Mouse (Mus musculus): ENCODE data around the gene Rap1gap. TPM values are rescaled to one million over a fixed set of nuclear protein-coding genes. Genes with fewer than 3 reads are reported as not detected.

Gene Rap1gap
- polyA plus RNA-seq, 1 experiment from 2014 or later = 15.6 TPM

DNA sequence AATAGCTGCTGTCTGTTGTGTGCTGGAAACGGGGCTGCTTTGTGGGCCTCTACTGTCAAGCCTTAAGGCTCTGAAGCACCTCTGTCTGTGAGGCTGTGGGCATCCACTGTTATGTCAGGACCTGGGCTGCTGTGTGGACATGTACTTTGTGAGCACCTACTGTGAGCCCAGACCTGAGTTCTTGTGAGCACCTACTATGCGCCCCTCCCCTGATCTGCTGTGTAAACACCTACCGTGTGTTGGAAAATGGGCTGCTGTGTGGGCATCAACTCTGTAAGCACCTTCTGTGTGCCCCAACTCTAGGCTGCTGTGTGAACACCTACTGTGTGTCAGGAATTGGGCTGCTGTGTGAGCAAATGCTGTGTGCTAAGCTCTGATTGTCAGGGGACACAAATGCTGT is 57.7 kb downstream of the Rap1gap start:
- 81% methylated on average over 3 of the region's 3 CpGs for WGBS (ENCODE audit: insufficient replicate concordance)
- TF ChIP-seq CTCF (IDR thresholded peaks at IDR 0.05; ENCODE audit: low read depth) (no peak), EP300 (IDR thresholded peaks at IDR 0.05; ENCODE audit: low read depth) (no peak)
- Histone ChIP-seq H3K4me2 (ENCODE audit: low read depth, low read length) (no peak overlapping the region), H3K9me3 (ENCODE audit: low read length) (no peaks in the 10 kb centered on the region), H3K36me3 (replicated peaks; ENCODE audit: insufficient read depth, low read length) (no peaks in the 10 kb centered on the region), H3K4me3 (ENCODE audit: low read depth, low read length) (no peak overlapping the region), H3K9ac (replicated peaks) (no peak overlapping the region), H3K27ac (ENCODE audit: low read depth) (no peak overlapping the region), H3K4me1 (ENCODE audit: insufficient read depth) (no peaks in the 10 kb centered on the region), H3K27me3 (ENCODE audit: insufficient read depth, low read length) (peaks cover 15% of the 10 kb centered on the region; the same call in 1 of the 2 replicates)
- DNase-seq (no peak), ATAC-seq (no peak)

DNA sequence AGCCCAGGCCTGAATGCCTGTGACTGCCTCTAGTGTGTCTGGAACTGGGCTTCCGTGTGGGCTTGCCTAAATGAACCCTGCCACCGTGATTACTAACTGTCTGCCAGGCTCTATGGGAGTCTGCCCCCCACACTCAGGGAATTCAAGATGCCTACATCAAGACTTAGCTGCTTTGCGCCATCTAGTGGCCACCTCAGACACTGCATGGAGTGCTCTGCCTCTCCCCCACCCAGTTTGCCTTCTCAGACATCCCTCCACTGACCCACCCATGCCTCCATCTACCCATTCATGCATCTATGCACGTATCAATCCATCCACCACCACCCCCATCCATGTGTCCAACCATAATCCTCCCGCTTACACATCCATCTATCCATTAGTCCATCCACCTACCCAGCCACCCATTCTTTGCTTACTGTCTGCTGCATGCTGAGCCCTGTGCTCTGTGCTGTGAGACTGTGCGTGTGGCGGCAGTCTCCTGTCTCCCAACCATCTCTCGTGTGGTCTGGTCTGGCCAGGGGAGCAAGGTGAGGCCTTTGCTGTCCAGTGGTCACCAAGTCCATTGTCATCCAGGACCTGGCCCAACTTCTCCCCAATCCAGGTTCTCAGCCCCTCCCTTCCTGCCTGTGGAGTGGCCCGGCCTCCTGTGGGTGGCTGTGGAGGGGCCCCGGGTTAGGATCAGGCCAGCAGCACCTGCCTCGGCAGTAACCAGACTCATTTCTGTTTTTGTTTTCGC is 58.3 kb downstream of the Rap1gap start:
- TF ChIP-seq CTCF (IDR thresholded peaks at IDR 0.05; ENCODE audit: low read depth) (peak; percentile 96), EP300 (IDR thresholded peaks at IDR 0.05; ENCODE audit: low read depth) (no peak)
- WGBS (ENCODE audit: insufficient replicate concordance) = 16% methylated on average over 12 of the region's 12 CpGs
- no peak overlapping the region for H3K9ac ChIP-seq (replicated peaks)
- H3K4me2 ChIP-seq (ENCODE audit: low read depth, low read length) = peak overlapping the region; percentile 50; the same call in 1 of the 2 replicates
- peaks cover 15% of the 10 kb centered on the region for H3K27me3 ChIP-seq (ENCODE audit: insufficient read depth, low read length)
- DNase-seq (peak; percentile 80), ATAC-seq (no peak)
- no peaks in the 10 kb centered on the region for H3K4me1 ChIP-seq (ENCODE audit: insufficient read depth)
- no peaks in the 10 kb centered on the region for H3K9me3 ChIP-seq (ENCODE audit: low read length)
- no peaks in the 10 kb centered on the region for H3K36me3 ChIP-seq (replicated peaks; ENCODE audit: insufficient read depth, low read length)
- H3K4me3 ChIP-seq (ENCODE audit: low read depth, low read length) = no peak overlapping the region
- no peak overlapping the region for H3K27ac ChIP-seq (ENCODE audit: low read depth)

DNA sequence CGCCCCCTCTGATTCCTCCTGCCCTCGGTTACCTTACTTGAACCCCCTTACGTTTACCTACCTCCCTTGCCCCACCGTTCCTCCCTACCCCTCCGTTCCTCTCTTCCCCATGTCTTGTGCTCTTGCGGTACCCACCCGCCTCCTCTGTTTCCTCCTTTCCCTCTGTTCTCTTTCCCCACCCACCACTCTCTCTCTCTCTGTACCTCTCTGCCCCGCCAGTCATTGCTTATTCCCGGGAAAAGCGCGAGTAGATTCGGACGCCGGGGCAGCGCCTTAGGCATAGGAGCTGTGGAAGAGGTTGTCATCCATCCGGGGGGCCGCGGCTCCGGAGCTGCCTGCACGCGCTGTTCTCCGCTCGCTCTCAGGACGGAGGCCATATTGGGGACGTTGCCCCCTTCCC is 59.0 kb downstream of the Rap1gap start:
- Histone ChIP-seq H3K27ac (ENCODE audit: low read depth) (no peak overlapping the region), H3K9ac (replicated peaks) (no peak overlapping the region), H3K9me3 (ENCODE audit: low read length) (no peaks in the 10 kb centered on the region), H3K4me2 (ENCODE audit: low read depth, low read length) (peak overlapping the region; percentile 50), H3K4me3 (ENCODE audit: low read depth, low read length) (no peak overlapping the region), H3K36me3 (replicated peaks; ENCODE audit: insufficient read depth, low read length) (no peaks in the 10 kb centered on the region), H3K27me3 (ENCODE audit: insufficient read depth, low read length) (peaks cover 18% of the 10 kb centered on the region), H3K4me1 (ENCODE audit: insufficient read depth) (no peaks in the 10 kb centered on the region)
- DNase-seq = no peak
- no peak for TF ChIP-seq EP300 (IDR thresholded peaks at IDR 0.05; ENCODE audit: low read depth)
- no peak for TF ChIP-seq CTCF (IDR thresholded peaks at IDR 0.05; ENCODE audit: low read depth)
- 44% methylated on average over 25 of the region's 25 CpGs for WGBS (ENCODE audit: insufficient replicate concordance)
- no peak for ATAC-seq

DNA sequence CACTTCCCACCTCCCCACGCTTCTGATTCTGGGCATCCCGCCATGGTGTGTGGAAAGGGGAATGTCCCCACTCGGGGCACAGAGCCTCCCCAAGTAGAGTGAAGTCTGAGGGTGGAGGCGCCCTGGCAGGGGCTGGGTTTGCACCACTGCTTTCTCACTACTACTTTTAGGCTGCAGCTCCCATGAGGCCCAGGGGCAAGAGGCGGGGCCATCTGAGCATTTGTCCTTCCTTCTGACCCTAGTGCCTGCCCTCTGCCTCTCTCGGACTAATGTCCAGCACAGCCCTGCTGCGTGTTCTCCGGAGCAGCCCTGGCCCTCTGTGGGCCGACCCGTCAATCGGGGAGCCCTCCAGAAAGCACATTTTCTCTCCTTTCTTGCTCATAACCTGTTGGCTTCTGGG is 59.7 kb downstream of the Rap1gap start:
- no peaks in the 10 kb centered on the region for H3K4me1 ChIP-seq (ENCODE audit: insufficient read depth)
- peak overlapping the region; percentile 50 for H3K4me2 ChIP-seq (ENCODE audit: low read depth, low read length)
- no peaks in the 10 kb centered on the region for H3K36me3 ChIP-seq (replicated peaks; ENCODE audit: insufficient read depth, low read length)
- TF ChIP-seq EP300 (IDR thresholded peaks at IDR 0.05; ENCODE audit: low read depth) = no peak
- no peak for TF ChIP-seq CTCF (IDR thresholded peaks at IDR 0.05; ENCODE audit: low read depth)
- DNase-seq (peak; percentile 47), ATAC-seq (peak; percentile 57)
- H3K4me3 ChIP-seq (ENCODE audit: low read depth, low read length) = 0 out of 2 replicates have a peak overlapping the region, but pooled peaks have one; percentile 1
- no peaks in the 10 kb centered on the region for H3K9me3 ChIP-seq (ENCODE audit: low read length)
- no peak overlapping the region for H3K9ac ChIP-seq (replicated peaks)
- H3K27ac ChIP-seq (ENCODE audit: low read depth) = no peak overlapping the region
- WGBS (ENCODE audit: insufficient replicate concordance) = 40% methylated on average over 10 of the region's 11 CpGs
- H3K27me3 ChIP-seq (ENCODE audit: insufficient read depth, low read length) = peaks cover 25% of the 10 kb centered on the region

DNA sequence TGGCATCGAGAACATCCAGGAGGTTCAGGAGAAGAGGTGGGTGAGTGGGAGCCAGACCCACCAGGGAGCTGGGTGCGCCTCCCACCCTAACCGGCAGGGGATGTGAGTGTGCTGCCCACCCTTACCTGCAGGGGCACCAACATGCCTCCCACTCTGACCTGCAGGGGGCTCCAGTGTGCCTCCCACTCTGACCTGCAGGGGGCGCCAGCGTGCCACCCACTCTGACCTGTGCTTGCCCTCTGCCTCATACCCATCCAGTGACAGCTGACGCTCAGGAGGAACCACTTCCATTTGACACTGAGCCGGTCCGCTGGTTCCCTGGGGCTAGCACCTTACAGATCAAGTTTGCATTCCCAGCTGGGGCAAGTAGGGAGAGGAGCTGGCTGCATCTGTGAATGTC is 60.2 kb downstream of the Rap1gap start:
- Histone ChIP-seq H3K4me1 (ENCODE audit: insufficient read depth) (no peaks in the 10 kb centered on the region), H3K36me3 (replicated peaks; ENCODE audit: insufficient read depth, low read length) (no peaks in the 10 kb centered on the region), H3K4me3 (ENCODE audit: low read depth, low read length) (no peak overlapping the region), H3K9ac (replicated peaks) (no peak overlapping the region), H3K9me3 (ENCODE audit: low read length) (no peaks in the 10 kb centered on the region), H3K27ac (ENCODE audit: low read depth) (no peak overlapping the region), H3K4me2 (ENCODE audit: low read depth, low read length) (peak overlapping the region; percentile 50), H3K27me3 (ENCODE audit: insufficient read depth, low read length) (peaks cover 29% of the 10 kb centered on the region)
- TF ChIP-seq EP300 (IDR thresholded peaks at IDR 0.05; ENCODE audit: low read depth) (no peak), CTCF (IDR thresholded peaks at IDR 0.05; ENCODE audit: low read depth) (peak; percentile 100)
- DNase-seq = peak; percentile 83
- WGBS (ENCODE audit: insufficient replicate concordance) = 36% methylated on average over 8 of the region's 8 CpGs
- ATAC-seq = peak; percentile 73

DNA sequence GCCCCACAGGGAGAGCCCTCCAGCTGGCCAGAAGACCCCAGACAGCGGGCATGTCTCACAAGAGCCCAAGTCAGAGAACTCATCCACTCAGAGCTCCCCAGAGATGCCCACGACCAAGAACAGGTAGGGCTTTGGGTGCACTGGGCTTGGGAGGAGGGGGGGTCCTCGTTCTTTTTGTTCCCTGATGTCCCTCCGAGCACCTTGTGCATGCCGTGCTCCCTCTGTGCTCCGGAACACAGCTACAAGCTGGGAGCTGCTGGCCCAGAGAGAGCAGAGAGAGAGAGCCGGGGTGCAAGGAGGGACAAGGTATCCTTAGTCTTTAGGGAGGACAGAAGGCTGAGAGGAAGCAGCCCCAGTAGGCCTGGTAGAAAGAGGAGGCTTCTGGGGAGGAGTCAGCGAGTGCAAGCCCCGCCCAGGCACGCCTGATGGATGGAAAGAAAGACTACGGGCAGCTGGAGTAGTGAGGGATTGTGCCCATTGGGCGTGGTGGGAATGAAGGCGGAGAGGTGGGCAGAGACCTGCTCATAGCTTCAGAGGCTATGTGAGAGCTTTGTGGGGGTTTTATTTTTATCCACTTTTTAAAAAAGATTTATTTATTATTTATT is 61.1 kb downstream of the Rap1gap start:
- H3K36me3 ChIP-seq (replicated peaks; ENCODE audit: insufficient read depth, low read length) = no peaks in the 10 kb centered on the region
- no peaks in the 10 kb centered on the region for H3K9me3 ChIP-seq (ENCODE audit: low read length)
- no peak overlapping the region for H3K4me2 ChIP-seq (ENCODE audit: low read depth, low read length)
- 72% methylated on average over 13 of the region's 13 CpGs for WGBS (ENCODE audit: insufficient replicate concordance)
- ATAC-seq (no peak), DNase-seq (no peak)
- no peak overlapping the region for H3K27ac ChIP-seq (ENCODE audit: low read depth)
- H3K27me3 ChIP-seq (ENCODE audit: insufficient read depth, low read length) = peaks cover 33% of the 10 kb centered on the region
- no peak for TF ChIP-seq CTCF (IDR thresholded peaks at IDR 0.05; ENCODE audit: low read depth)
- TF ChIP-seq EP300 (IDR thresholded peaks at IDR 0.05; ENCODE audit: low read depth) = no peak
- H3K4me3 ChIP-seq (ENCODE audit: low read depth, low read length) = no peak overlapping the region
- no peaks in the 10 kb centered on the region for H3K4me1 ChIP-seq (ENCODE audit: insufficient read depth)
- no peak overlapping the region for H3K9ac ChIP-seq (replicated peaks)
